Mouse (Mus musculus) left cerebral cortex, adult 8-10 months (tissue): ENCODE data around the gene Rpl26. TPM values are rescaled to one million over a fixed set of nuclear protein-coding genes. Genes with fewer than 3 reads are reported as not detected.
A peak's percentile ranks its signal among the peaks of the same experiment; 100 is the strongest.
"Not testable (repeated sequence)": the region's sequence is repeated elsewhere in the genome, so short reads cannot be mapped to it uniquely, and the experiment has no call there.

ENCODE experiments used
- DNase-seq, 2 experiments: peaks; one replicate each; pipeline ENCODE4 v3.0.0; 2022; ENCODE audit warnings: low spot score in 2 of 2
- total RNA-seq, 4 experiments: library from RNA; stranded (reverse); gene quantifications; 2 replicates each; pipeline ENCODE4 v1.2.4; 2022

The Rpl26 gene
- total RNA-seq, 4 experiments from 2014 or later: 920 to 943 (median 931) TPM

GRCm38 (mm10) chr11:68911531-68912177 lies 10.3 kb downstream of the Rpl26 start:
- DNase-seq: no peak

GRCm38 (mm10) chr11:68914566-68914965 lies 13.2 kb downstream of the Rpl26 start:
- no peak for DNase-seq

- DNase-seq: no peak
Observed at GRCm38 (mm10) chr11:68923191-68923590, 21.8 kb downstream of the Rpl26 start.

GRCm38 (mm10) chr11:68924749-68925148 lies 23.4 kb downstream of the Rpl26 start:
- no peak for DNase-seq

GRCm38 (mm10) chr11:68926981-68927380 lies 25.6 kb downstream of the Rpl26 start, which contains the start of gene Odf4:
TSS of gene Odf4 (minus strand) at chr11:68927081.
- DNase-seq: no peak

GRCm38 (mm10) chr11:68929947-68930346 lies 28.6 kb downstream of the Rpl26 start:
- no peak for DNase-seq

- no peak for DNase-seq
Observed at GRCm38 (mm10) chr11:68933885-68934507, 32.6 kb downstream of the Rpl26 start.

- DNase-seq: not testable (repeated sequence)
Observed at GRCm38 (mm10) chr11:68936951-68937350, 35.6 kb downstream of the Rpl26 start.

- peak; percentile 76 to 88 for DNase-seq
Observed at GRCm38 (mm10) chr11:68939451-68940304, 38.3 kb downstream of the Rpl26 start.

- DNase-seq: no peak
Observed at GRCm38 (mm10) chr11:68940516-68940915, 39.1 kb downstream of the Rpl26 start.

GRCm38 (mm10) chr11:68942731-68943130 lies 41.3 kb downstream of the Rpl26 start:
- DNase-seq: no peak

GRCm38 (mm10) chr11:68945245-68945644 lies 43.9 kb downstream of the Rpl26 start:
- DNase-seq: no peak

- no peak for DNase-seq
Observed at GRCm38 (mm10) chr11:68946001-68946400, 44.6 kb downstream of the Rpl26 start.

- peak in 1 of 2 experiments; percentile 77 for DNase-seq
Observed at GRCm38 (mm10) chr11:68946806-68947440, 45.5 kb downstream of the Rpl26 start.

GRCm38 (mm10) chr11:68947542-68947993 lies 46.2 kb downstream of the Rpl26 start:
- peak in 1 of 2 experiments; percentile 48 for DNase-seq

- DNase-seq: no peak
Observed at GRCm38 (mm10) chr11:68953903-68954302, 52.5 kb downstream of the Rpl26 start.

- no peak for DNase-seq
Observed at GRCm38 (mm10) chr11:68954408-68954807, 53.0 kb downstream of the Rpl26 start.

GRCm38 (mm10) chr11:68955473-68955872 lies 54.1 kb downstream of the Rpl26 start:
- DNase-seq: no peak

GRCm38 (mm10) chr11:68956107-68956506 lies 54.7 kb downstream of the Rpl26 start:
- DNase-seq: no peak
